Mouse (Mus musculus): ENCODE data around the gene Tm6sf1. TPM values are rescaled to one million over a fixed set of nuclear protein-coding genes. Genes with fewer than 3 reads are reported as not detected.
A peak's percentile ranks its signal among the peaks of the same experiment; 100 is the strongest.

Gene Tm6sf1
- polyA plus RNA-seq, 1 experiment from 2014 or later: 11.3 TPM

- no peak for ATAC-seq (ENCODE audit: low FRiP score)
- no peak overlapping the region for H3K27ac ChIP-seq (ENCODE audit: low read depth, low read length)
- H3K4me2 ChIP-seq (replicated peaks; ENCODE audit: low read depth, low read length): peak overlapping the region; percentile 72
- H3K4me1 ChIP-seq (replicated peaks; ENCODE audit: control insufficient read depth, insufficient read depth, low read length): 0 out of 2 replicates have a peak, but pooled peaks cover 2% of the 10 kb centered on the region
- peak overlapping the region; percentile 99 for H3K9ac ChIP-seq (ENCODE audit: low read depth, low read length)
- WGBS: 49% methylated on average over 5 of the region's 5 CpGs
- no peaks in the 10 kb centered on the region for H3K9me3 ChIP-seq (ENCODE audit: control insufficient read depth, low read length)
- no peaks in the 10 kb centered on the region for H3K36me3 ChIP-seq (ENCODE audit: control insufficient read depth, insufficient read depth, low read length)
- H3K4me3 ChIP-seq (ENCODE audit: low read depth, low read length): peak overlapping the region; percentile 96
- DNase-seq (ENCODE audit: low spot score): peak; percentile 5
- no peaks in the 10 kb centered on the region for H3K27me3 ChIP-seq (ENCODE audit: control insufficient read depth, insufficient read depth, low read length)
These were observed 73.8 kb downstream of the Tm6sf1 start for GRCm38 (mm10) chr7:81932521-81933045.

GRCm38 (mm10) chr7:81933061-81933600, 74.3 kb downstream of the Tm6sf1 start:
- ATAC-seq (ENCODE audit: low FRiP score) (no peak), DNase-seq (ENCODE audit: low spot score) (no peak)
- H3K4me2 ChIP-seq (replicated peaks; ENCODE audit: low read depth, low read length): peak overlapping the region; percentile 72
- 0 out of 2 replicates have a peak, but pooled peaks cover 2% of the 10 kb centered on the region for H3K4me1 ChIP-seq (replicated peaks; ENCODE audit: control insufficient read depth, insufficient read depth, low read length)
- H3K9ac ChIP-seq (ENCODE audit: low read depth, low read length): peak overlapping the region; percentile 99
- H3K4me3 ChIP-seq (ENCODE audit: low read depth, low read length): peak overlapping the region; percentile 96
- no peaks in the 10 kb centered on the region for H3K9me3 ChIP-seq (ENCODE audit: control insufficient read depth, low read length)
- WGBS: 6% methylated on average over 23 of the region's 23 CpGs
- H3K27me3 ChIP-seq (ENCODE audit: control insufficient read depth, insufficient read depth, low read length): no peaks in the 10 kb centered on the region
- H3K27ac ChIP-seq (ENCODE audit: low read depth, low read length): peak overlapping the region; percentile 97
- no peaks in the 10 kb centered on the region for H3K36me3 ChIP-seq (ENCODE audit: control insufficient read depth, insufficient read depth, low read length)

DNA sequence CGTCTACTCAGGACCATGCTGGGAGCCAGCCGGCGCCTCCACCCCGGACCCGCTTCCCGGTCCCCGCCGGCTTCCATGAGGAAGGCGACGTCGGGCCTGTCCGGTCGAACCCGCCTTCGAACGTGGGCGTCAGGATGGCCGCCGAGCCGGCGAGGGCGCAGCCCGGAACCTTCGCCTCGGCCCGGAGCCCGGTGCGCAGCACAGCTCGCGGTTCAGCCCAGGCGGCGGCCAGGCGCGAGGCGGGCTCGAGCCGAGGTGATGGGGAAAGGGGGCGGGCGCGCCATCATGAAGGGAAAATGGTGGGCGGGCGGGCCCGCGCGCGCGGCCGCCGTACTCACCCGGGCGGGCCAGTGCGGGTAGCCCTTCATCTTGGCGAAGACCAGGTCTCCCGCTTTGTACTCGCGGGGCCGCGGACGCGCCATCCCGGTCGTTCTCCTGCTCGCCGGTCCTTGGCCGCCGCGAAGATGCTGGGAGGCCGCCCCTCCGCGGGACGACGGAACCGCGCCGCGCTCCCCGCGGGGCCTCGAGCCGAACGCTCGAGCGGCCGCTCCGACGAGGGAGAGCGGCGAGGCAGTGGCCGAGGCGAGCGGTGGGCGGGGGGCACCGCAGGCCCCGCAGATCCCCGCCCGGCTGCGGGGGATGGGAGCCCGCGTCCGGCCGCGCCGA, 74.9 kb downstream of the Tm6sf1 start:
- 1% methylated on average over 88 of the region's 103 CpGs for WGBS
- Histone ChIP-seq H3K4me1 (replicated peaks; ENCODE audit: control insufficient read depth, insufficient read depth, low read length) (0 out of 2 replicates have a peak, but pooled peaks cover 2% of the 10 kb centered on the region), H3K4me2 (replicated peaks; ENCODE audit: low read depth, low read length) (peak overlapping the region; percentile 72), H3K27ac (ENCODE audit: low read depth, low read length) (peak overlapping the region; percentile 97), H3K4me3 (ENCODE audit: low read depth, low read length) (peak overlapping the region; percentile 96), H3K9ac (ENCODE audit: low read depth, low read length) (peak overlapping the region; percentile 99), H3K27me3 (ENCODE audit: control insufficient read depth, insufficient read depth, low read length) (no peaks in the 10 kb centered on the region), H3K36me3 (ENCODE audit: control insufficient read depth, insufficient read depth, low read length) (no peaks in the 10 kb centered on the region), H3K9me3 (ENCODE audit: control insufficient read depth, low read length) (no peaks in the 10 kb centered on the region)
- peak; percentile 80 for ATAC-seq (ENCODE audit: low FRiP score)
- DNase-seq (ENCODE audit: low spot score): peak; percentile 82

Other genes starting within 250 kb of the Tm6sf1 start
- 22.2 and 24.4 TPM in 2 replicates for gene Homer2, start 151.5 kb upstream of the Tm6sf1 start, polyA plus RNA-seq (2014; fragmentation: Nextera tagmentation; extraction: Ambion mirVana)
- 130 and 132 TPM in 2 replicates for gene Ramac, start 96.1 kb upstream of the Tm6sf1 start, polyA plus RNA-seq (2014; fragmentation: Nextera tagmentation; extraction: Ambion mirVana)
- gene 3110040N11Rik, start 69.5 kb upstream of the Tm6sf1 start, polyA plus RNA-seq (2014; fragmentation: Nextera tagmentation; extraction: Ambion mirVana): 43.6 and 49.1 TPM in 2 replicates
- 101 and 103 TPM in 2 replicates for gene Btbd1, start 29.6 kb upstream of the Tm6sf1 start, polyA plus RNA-seq (2014; fragmentation: Nextera tagmentation; extraction: Ambion mirVana)
- gene Gm10160, start 3.2 kb upstream of the Tm6sf1 start, polyA plus RNA-seq (2014; fragmentation: Nextera tagmentation; extraction: Ambion mirVana): not detected in 2 replicates
- 41.6 and 46.6 TPM in 2 replicates for gene Hdgfl3, start 75.5 kb downstream of the Tm6sf1 start, polyA plus RNA-seq (2014; fragmentation: Nextera tagmentation; extraction: Ambion mirVana)
- 0.59 and 0.81 TPM in 2 replicates for gene Bnc1, start 133.3 kb downstream of the Tm6sf1 start, polyA plus RNA-seq (2014; fragmentation: Nextera tagmentation; extraction: Ambion mirVana)

All from hindbrain, embryonic 11.5 days (tissue).